Mouse (Mus musculus): ENCODE data around the gene Olfr680-ps1.
"Not testable (repeated sequence)": the region's sequence is repeated elsewhere in the genome, so short reads cannot be mapped to it uniquely, and the experiment has no call there.

Olfr680-ps1 gene

DNA sequence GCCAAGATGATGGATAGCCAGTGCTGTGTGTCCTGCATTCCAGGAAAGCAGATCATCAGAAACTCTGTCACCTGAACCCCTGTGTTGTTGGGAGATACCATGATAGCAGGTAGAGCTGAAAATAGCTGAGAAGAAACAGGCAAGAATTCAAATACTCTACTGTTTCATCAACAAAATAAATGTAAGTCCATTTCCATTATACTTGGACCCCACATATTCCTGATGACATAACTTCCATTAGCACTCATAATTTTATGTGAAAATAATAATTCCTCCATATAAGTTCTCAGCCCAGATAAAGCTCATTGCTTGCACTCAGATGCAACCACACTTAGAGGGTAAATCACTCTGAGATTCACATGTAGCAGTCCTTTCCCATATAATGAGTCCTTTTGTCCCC lies at the start of gene Olfr680-ps1:
Gene Olfr680-ps1, minus strand, starts transcription at position 101 of the 400 bp plus-strand sequence.
- not testable (repeated sequence) for DNase-seq

DNA sequence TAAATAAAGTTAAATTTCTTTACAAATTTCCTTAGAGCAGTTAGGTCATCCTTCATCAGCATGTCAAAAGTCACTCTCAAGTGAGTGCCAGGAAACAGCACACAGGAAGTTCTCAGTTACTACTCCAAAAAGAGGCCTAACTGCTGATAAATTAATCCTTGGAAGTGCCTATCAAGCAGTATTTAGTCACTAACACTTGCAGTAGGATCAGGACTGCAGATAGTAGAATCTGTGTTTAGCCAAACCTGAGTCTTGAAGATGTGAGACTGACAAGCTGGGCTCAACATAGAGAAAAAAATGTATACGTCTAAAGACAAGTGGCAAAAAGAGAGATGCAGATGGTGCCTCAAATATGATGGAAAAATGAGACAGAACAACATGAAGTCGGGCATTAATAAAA lies 48.7 kb upstream of the Olfr680-ps1 start:
- no peak for DNase-seq

DNA sequence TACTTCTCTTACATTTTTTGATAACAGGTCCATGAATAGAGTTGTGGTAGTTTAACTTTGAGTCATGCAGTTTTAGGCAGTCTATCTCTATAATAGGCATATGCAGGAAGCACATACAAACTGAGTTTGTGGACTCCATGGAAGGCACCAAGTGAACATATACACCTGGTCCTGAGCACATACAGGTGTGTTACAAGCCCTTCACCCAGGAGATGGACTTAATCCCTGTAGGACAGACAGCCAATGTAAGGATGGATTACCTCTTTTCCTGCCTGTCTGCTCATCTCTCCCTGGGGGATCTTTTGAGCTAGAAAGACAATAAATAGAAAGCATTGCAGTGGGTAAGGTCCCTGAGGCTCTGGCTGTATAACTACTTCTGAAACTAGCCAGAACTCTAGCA lies 23.9 kb upstream of the Olfr680-ps1 start, which contains the start of gene Olfr681:
Gene Olfr681, plus strand, starts transcription at position 301 of the 400 bp plus-strand sequence.
- DNase-seq, result no peak

DNA sequence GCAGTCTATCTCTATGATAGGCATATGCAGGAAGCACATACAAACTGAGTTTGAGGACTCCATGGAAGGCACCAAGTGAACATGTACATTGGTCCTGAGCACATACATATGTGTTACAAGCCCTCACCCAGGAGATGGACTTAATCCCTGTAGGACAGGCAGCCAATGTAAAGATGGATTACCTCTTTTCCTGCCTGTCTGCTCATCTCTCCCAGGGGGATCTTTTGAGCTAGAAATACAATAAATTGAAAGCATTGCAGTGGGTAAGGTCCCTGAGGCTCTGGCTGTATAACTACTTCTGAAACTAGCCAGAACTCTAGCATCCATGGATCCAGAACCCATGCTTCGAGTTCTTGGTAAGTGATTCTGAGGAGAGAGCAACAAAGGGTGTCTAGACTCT lies 11.7 kb downstream of the Olfr680-ps1 start, which contains the start of gene Olfr679:
Gene Olfr679, plus strand, starts transcription at position 301 of the 400 bp plus-strand sequence.
- no peak for DNase-seq

DNA sequence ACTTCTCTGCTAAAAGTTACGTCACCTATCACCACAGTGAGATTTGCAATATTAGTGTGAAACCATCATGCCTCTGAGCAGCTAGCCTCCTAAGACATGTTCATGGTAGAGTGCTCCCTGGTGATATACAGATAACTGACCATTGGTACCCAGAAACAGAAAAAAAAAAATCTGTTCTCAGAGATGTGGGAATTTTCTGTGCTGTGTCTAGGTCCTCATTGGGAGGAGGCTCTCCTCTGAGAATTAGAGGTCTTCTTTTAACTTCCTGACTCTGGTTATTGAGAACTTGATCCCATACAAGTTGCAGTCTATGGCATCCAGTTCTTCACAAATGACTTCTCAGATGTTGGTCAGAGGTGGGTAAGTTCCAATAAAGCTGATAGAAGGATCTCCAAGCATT lies 28.4 kb downstream of the Olfr680-ps1 start, which contains the start of gene Olfr678:
Gene Olfr678, plus strand, starts transcription at position 301 of the 400 bp plus-strand sequence.
- no peak for DNase-seq

DNA sequence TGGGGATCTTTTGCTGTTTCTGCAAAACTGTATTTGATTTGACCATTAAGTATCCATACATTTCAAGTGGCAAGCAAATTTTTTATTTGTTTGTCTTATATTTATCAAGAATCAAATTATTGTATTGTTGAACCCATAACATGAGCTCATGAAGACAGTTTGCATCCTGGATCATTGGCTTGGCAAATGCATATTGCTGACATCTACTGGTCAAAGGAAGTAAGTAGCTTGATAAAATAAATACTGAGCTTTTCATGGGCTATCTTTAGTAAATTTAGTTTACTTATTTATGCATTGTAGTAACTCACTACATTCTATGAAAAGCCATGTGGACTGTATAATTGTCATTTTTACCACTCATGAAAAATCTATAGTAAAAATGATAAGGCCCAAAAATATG lies 33.7 kb downstream of the Olfr680-ps1 start:
- DNase-seq, result no peak

All from lung, postnatal 14 days (tissue).